Mouse (Mus musculus): ENCODE measurements around the gene Ccdc39.

Gene Ccdc39

GRCm38 (mm10) chr3:33843801-33844632 lies at the start of gene Ccdc39:
Gene Ccdc39 (minus strand): TSS chr3:33844310.
- peak; percentile 66 for DNase-seq

GRCm38 (mm10) chr3:33893433-33893832 lies 49.3 kb upstream of the Ccdc39 start:
- DNase-seq = no peak

GRCm38 (mm10) chr3:33887438-33887837 lies 43.3 kb upstream of the Ccdc39 start:
- no peak for DNase-seq

- DNase-seq = no peak
Measured at GRCm38 (mm10) chr3:33883105-33883504, 39.0 kb upstream of the Ccdc39 start.

GRCm38 (mm10) chr3:33882695-33883094 lies 38.6 kb upstream of the Ccdc39 start:
- DNase-seq = no peak

- DNase-seq = no peak
Measured at GRCm38 (mm10) chr3:33878661-33879060, 34.6 kb upstream of the Ccdc39 start.

- DNase-seq = no peak
Measured at GRCm38 (mm10) chr3:33874456-33875286, 30.6 kb upstream of the Ccdc39 start.

GRCm38 (mm10) chr3:33873837-33874236 lies 29.7 kb upstream of the Ccdc39 start:
- no peak for DNase-seq

- no peak for DNase-seq
Measured at GRCm38 (mm10) chr3:33873366-33873765, 29.3 kb upstream of the Ccdc39 start.

- DNase-seq = no peak
Measured at GRCm38 (mm10) chr3:33864000-33864540, 20.0 kb upstream of the Ccdc39 start.

GRCm38 (mm10) chr3:33858939-33859338 lies 14.8 kb upstream of the Ccdc39 start:
- DNase-seq = no peak

GRCm38 (mm10) chr3:33853062-33853461 lies 9.0 kb upstream of the Ccdc39 start:
- no peak for DNase-seq

- DNase-seq = no peak
Measured at GRCm38 (mm10) chr3:33850856-33851255, 6.7 kb upstream of the Ccdc39 start.

- DNase-seq = no peak
Measured at GRCm38 (mm10) chr3:33846639-33847038, 2.5 kb upstream of the Ccdc39 start.

- DNase-seq = no peak
Measured at GRCm38 (mm10) chr3:33838877-33839276, 5.2 kb downstream of the Ccdc39 start.

GRCm38 (mm10) chr3:33836576-33836975 lies 7.5 kb downstream of the Ccdc39 start:
- DNase-seq = no peak

GRCm38 (mm10) chr3:33832351-33832750 lies 11.8 kb downstream of the Ccdc39 start:
- no peak for DNase-seq

- DNase-seq = peak; percentile 47
Measured at GRCm38 (mm10) chr3:33824135-33824946, 19.8 kb downstream of the Ccdc39 start.

GRCm38 (mm10) chr3:33807151-33807550 lies 37.0 kb downstream of the Ccdc39 start:
- no peak for DNase-seq

GRCm38 (mm10) chr3:33800513-33800820 lies 43.6 kb downstream of the Ccdc39 start:
- no peak for DNase-seq

- DNase-seq = peak; percentile 99
Measured at GRCm38 (mm10) chr3:33799617-33800512, 44.2 kb downstream of the Ccdc39 start, which contains the start of gene Ttc14. Gene Ttc14 (plus strand): TSS chr3:33799832.

- DNase-seq = no peak
Measured at GRCm38 (mm10) chr3:33790975-33791374, 53.1 kb downstream of the Ccdc39 start.

Data from lung, postnatal 14 days (tissue).